Mouse (Mus musculus) hindbrain, embryonic 11.5 days (tissue): ENCODE measurements around the gene Josd2. TPM values are rescaled to one million over a fixed set of nuclear protein-coding genes. Genes with fewer than 3 reads are reported as not detected.

Source experiments
- polyA plus RNA-seq: library from polyadenylated mRNA; unstranded; fragments of >200 nt; fragmentation: Nextera tagmentation; extraction: Ambion mirVana; gene quantifications from 2 replicates; pipeline ENCODE4 v1.2.1, GENCODE M21; 2014

The Josd2 gene
- polyA plus RNA-seq, 1 experiment from 2014 or later = 59.1 TPM

Other genes starting within 250 kb of the Josd2 start
- gene Klk1, start 242.6 kb upstream of the Josd2 start, polyA plus RNA-seq = not detected in 2 replicates
- not detected in 2 replicates for gene Gm36864, start 231.8 kb upstream of the Josd2 start, polyA plus RNA-seq
- 0.81 and 1.4 TPM in 2 replicates for gene 1700028J19Rik, start 221.3 kb upstream of the Josd2 start, polyA plus RNA-seq
- 97.1 and 113 TPM in 2 replicates for gene 2410002F23Rik, start 221.3 kb upstream of the Josd2 start, polyA plus RNA-seq
- gene Acp4, start 210.6 kb upstream of the Josd2 start, polyA plus RNA-seq = not detected in 2 replicates
- gene Gm15517, start 206.5 kb upstream of the Josd2 start, polyA plus RNA-seq = not detected in 2 replicates
- 2.7 TPM in 2 replicates for gene Clec11a, start 161.1 kb upstream of the Josd2 start, polyA plus RNA-seq
- 5.1 and 6.9 TPM in 2 replicates for gene Shank1, start 157.7 kb upstream of the Josd2 start, polyA plus RNA-seq
- gene Syt3, start 83.9 kb upstream of the Josd2 start, polyA plus RNA-seq = 2.4 and 3.5 TPM in 2 replicates
- 1.3 and 1.4 TPM in 2 replicates for gene 1700008O03Rik, start 82.2 kb upstream of the Josd2 start, polyA plus RNA-seq
- gene Lrrc4b, start 39.0 kb upstream of the Josd2 start, polyA plus RNA-seq = 9.1 and 11.4 TPM in 2 replicates
- 1.2 and 2.1 TPM in 2 replicates for gene Aspdh, start 2.6 kb upstream of the Josd2 start, polyA plus RNA-seq
- 90.2 and 97.2 TPM in 2 replicates for gene Emc10, start 28.5 kb downstream of the Josd2 start, polyA plus RNA-seq
- gene Fam71e1, start 28.6 kb downstream of the Josd2 start, polyA plus RNA-seq = 13.5 and 20.6 TPM in 2 replicates
- gene Mybpc2, start 56.7 kb downstream of the Josd2 start, polyA plus RNA-seq = 0.07 and 0.19 TPM in 2 replicates
- not detected in 2 replicates for gene Spib, start 64.1 kb downstream of the Josd2 start, polyA plus RNA-seq
- gene Pold1, start 80.9 kb downstream of the Josd2 start, polyA plus RNA-seq = 40.9 and 43.2 TPM in 2 replicates
- 70.8 and 72.7 TPM in 2 replicates for gene Nr1h2, start 86.0 kb downstream of the Josd2 start, polyA plus RNA-seq
- gene Napsa, start 104.4 kb downstream of the Josd2 start, polyA plus RNA-seq = 0.28 and 0.66 TPM in 2 replicates
- gene Kcnc3, start 122.7 kb downstream of the Josd2 start, polyA plus RNA-seq = 1.4 and 2.1 TPM in 2 replicates
- 1.9 and 2.3 TPM in 2 replicates for gene Myh14, start 202.9 kb downstream of the Josd2 start, polyA plus RNA-seq
- not detected in 2 replicates for gene Izumo2, start 240.8 kb downstream of the Josd2 start, polyA plus RNA-seq